In genomic region chr5:144357551-144357880, GRCm38 (mm10) we compare ENCODE assay signal across 8 mouse cellular contexts. TPM values are rescaled to one million over a fixed set of nuclear protein-coding genes. Genes with fewer than 3 reads are reported as not detected.
A peak's percentile ranks its signal among the peaks of the same experiment; 100 is the strongest.
DNase-seq lines count a peak whose midpoint lies in the region; ATAC-seq and TF ChIP-seq lines count a peak whose summit lies in the region.

No protein-coding gene starts in this region.

- no peaks in the 10 kb centered on the region for H3K9me3 ChIP-seq in neural tube, embryonic 11.5 days (ENCODE audit: control insufficient read depth, low read length)
- no peaks in the 10 kb centered on the region for H3K9me3 ChIP-seq in limb, embryonic 11.5 days (ENCODE audit: control insufficient read depth, low read length)

- no peaks in the 10 kb centered on the region for H3K27me3 ChIP-seq in cerebellum, adult 2 months (ENCODE audit: control insufficient read depth, insufficient read depth, low read length)
- peaks cover 9% of the 10 kb centered on the region for H3K27me3 ChIP-seq in neural tube, embryonic 11.5 days (ENCODE audit: control insufficient read depth, insufficient read depth, low read length)
- no peaks in the 10 kb centered on the region for H3K27me3 ChIP-seq in limb, embryonic 11.5 days (ENCODE audit: control insufficient read depth, insufficient read depth, low read length)
- no peaks in the 10 kb centered on the region for H3K27me3 ChIP-seq in small intestine, adult 2 months (ENCODE audit: control insufficient read depth, insufficient read depth, low read length)

- H3K36me3 ChIP-seq in neural tube, embryonic 11.5 days (ENCODE audit: control insufficient read depth, insufficient read depth, low read length), result no peaks in the 10 kb centered on the region
- H3K36me3 ChIP-seq in limb, embryonic 11.5 days (ENCODE audit: control insufficient read depth, insufficient read depth, low read length), result no peaks in the 10 kb centered on the region
- H3K36me3 ChIP-seq in small intestine, adult 2 months (ENCODE audit: control insufficient read depth, insufficient read depth, low read length), result no peaks in the 10 kb centered on the region

- DNase-seq in cerebellum, adult 2 months, result peak in 1 of 2 experiments; percentile 31
- no peak for DNase-seq in cerebellum, adult 11-12 months
- DNase-seq in neural tube, embryonic 11.5 days (ENCODE audit: low spot score), result no peak
- no peak for DNase-seq in neural tube, embryonic 10.5 days (ENCODE audit: extremely low spot score, low spot score)
- no peak for DNase-seq in limb, embryonic 11.5 days (ENCODE audit: low spot score)
- DNase-seq in left cerebral cortex, adult 8-10 months (ENCODE audit: low spot score in 2 of 2), result no peak
- DNase-seq in cerebellum, adult 11 months, result no peak

- no peaks in the 10 kb centered on the region for H3K4me1 ChIP-seq in cerebellum, adult 2 months (ENCODE audit: control insufficient read depth, insufficient read depth, low read length)
- peaks cover 2% of the 10 kb centered on the region; the same call in 1 of the 2 replicates for H3K4me1 ChIP-seq in neural tube, embryonic 11.5 days (ENCODE audit: control insufficient read depth, insufficient read depth, low read length)
- H3K4me1 ChIP-seq in limb, embryonic 11.5 days (ENCODE audit: control insufficient read depth, insufficient read depth, low read length), result no peaks in the 10 kb centered on the region
- peaks cover 18% of the 10 kb centered on the region; the same call in 1 of the 2 replicates for H3K4me1 ChIP-seq in small intestine, adult 2 months (ENCODE audit: control insufficient read depth, insufficient read depth, insufficient read length, low read length)

- under 1% methylated on average over 27 of the region's 27 CpGs for WGBS in cerebellum, adult 2 months
- WGBS in neural tube, embryonic 11.5 days, result 0% methylated on average over 27 of the region's 27 CpGs
- under 1% methylated on average over 27 of the region's 27 CpGs for WGBS in limb, embryonic 11.5 days
- under 1% methylated on average over 27 of the region's 27 CpGs for WGBS in small intestine, adult 2 months

- no peak overlapping the region for H3K27ac ChIP-seq in cerebellum, adult 2 months (ENCODE audit: insufficient read depth, low read length)
- H3K27ac ChIP-seq in neural tube, embryonic 11.5 days (ENCODE audit: low read depth, low read length), result no peak overlapping the region
- H3K27ac ChIP-seq in limb, embryonic 11.5 days (replicated peaks; ENCODE audit: low read depth, low read length), result no peak overlapping the region
- peak overlapping the region; percentile 74 for H3K27ac ChIP-seq in small intestine, adult 2 months (ENCODE audit: insufficient read depth, low read depth, low read length)

- peak overlapping the region; percentile 91 for H3K4me2 ChIP-seq in neural tube, embryonic 11.5 days (ENCODE audit: low read depth)
- H3K4me2 ChIP-seq in limb, embryonic 11.5 days (ENCODE audit: low read depth, severe bottlenecking), result peak overlapping the region; percentile 73

- peak overlapping the region; percentile 54 for H3K4me3 ChIP-seq in cerebellum, adult 2 months (replicated peaks; ENCODE audit: insufficient read depth, low read depth, low read length)
- H3K4me3 ChIP-seq in neural tube, embryonic 11.5 days (ENCODE audit: low read depth, low read length), result peak overlapping the region; percentile 53
- peak overlapping the region; percentile 50 for H3K4me3 ChIP-seq in limb, embryonic 11.5 days (ENCODE audit: low read depth, low read length)
- peak overlapping the region; percentile 79 for H3K4me3 ChIP-seq in small intestine, adult 2 months (ENCODE audit: low read depth, low read length)

- ATAC-seq in neural tube, embryonic 11.5 days (ENCODE audit: insufficient read depth, low FRiP score, low TSS enrichment), result no peak
- ATAC-seq in limb, embryonic 11.5 days (ENCODE audit: insufficient number of reproducible peaks, low FRiP score, low TSS enrichment, low read depth), result 0 out of 2 replicates have a peak, but pooled peaks have one; percentile 1

- TF ChIP-seq CTCF in cerebellum, adult 2 months (IDR thresholded peaks at IDR 0.05; ENCODE audit: borderline replicate concordance, insufficient read depth, low read depth, low read length), result no peak
- TF ChIP-seq CTCF in small intestine, adult 2 months (IDR thresholded peaks at IDR 0.05; ENCODE audit: extremely low read depth, insufficient read length, insufficient replicate concordance, low read depth, low read length), result no peak

- TF ChIP-seq POLR2A in cerebellum, adult 2 months (IDR thresholded peaks at IDR 0.05; ENCODE audit: borderline replicate concordance, insufficient read depth, low read length), result no peak
- TF ChIP-seq POLR2A in small intestine, adult 2 months (IDR thresholded peaks at IDR 0.05; ENCODE audit: low read depth, low read length), result no peak

- H3K9ac ChIP-seq in neural tube, embryonic 11.5 days (ENCODE audit: low read length), result peak overlapping the region; percentile 20
- peak overlapping the region; percentile 27; the same call in 1 of the 2 replicates for H3K9ac ChIP-seq in limb, embryonic 11.5 days (ENCODE audit: low read length)

RNA-seq across cellular contexts. Expression of gene Baiap2l1, which starts 0.4 kb away (rescaled TPM):
- 0.34 and 1.0 TPM in 2 replicates for polyA plus RNA-seq in cerebellum, adult 2 months (2012; rRNA removed)
- 2.3 and 2.9 TPM in 2 replicates for polyA plus RNA-seq in neural tube, embryonic 11.5 days (2014; fragmentation: Nextera tagmentation; extraction: Ambion mirVana)
- 3.8 and 4.0 TPM in 2 replicates for polyA plus RNA-seq in limb, embryonic 11.5 days (2014; fragmentation: Nextera tagmentation; extraction: Ambion mirVana)
- polyA plus RNA-seq in small intestine, adult 2 months (2012; rRNA removed), result 31.3 and 49.1 TPM in 2 replicates
- under 1 TPM; 0.50 to 0.74 (median 0.56) TPM for total RNA-seq in left cerebral cortex, adult 8-10 months (2022)
